Mouse (Mus musculus): ENCODE data around the gene P2ry1. TPM values are rescaled to one million over a fixed set of nuclear protein-coding genes. Genes with fewer than 3 reads are reported as not detected.

The P2ry1 gene
- polyA plus RNA-seq (2014; fragmentation: Nextera tagmentation; extraction: Ambion mirVana), result 3.8 and 3.9 TPM in 2 replicates

DNA sequence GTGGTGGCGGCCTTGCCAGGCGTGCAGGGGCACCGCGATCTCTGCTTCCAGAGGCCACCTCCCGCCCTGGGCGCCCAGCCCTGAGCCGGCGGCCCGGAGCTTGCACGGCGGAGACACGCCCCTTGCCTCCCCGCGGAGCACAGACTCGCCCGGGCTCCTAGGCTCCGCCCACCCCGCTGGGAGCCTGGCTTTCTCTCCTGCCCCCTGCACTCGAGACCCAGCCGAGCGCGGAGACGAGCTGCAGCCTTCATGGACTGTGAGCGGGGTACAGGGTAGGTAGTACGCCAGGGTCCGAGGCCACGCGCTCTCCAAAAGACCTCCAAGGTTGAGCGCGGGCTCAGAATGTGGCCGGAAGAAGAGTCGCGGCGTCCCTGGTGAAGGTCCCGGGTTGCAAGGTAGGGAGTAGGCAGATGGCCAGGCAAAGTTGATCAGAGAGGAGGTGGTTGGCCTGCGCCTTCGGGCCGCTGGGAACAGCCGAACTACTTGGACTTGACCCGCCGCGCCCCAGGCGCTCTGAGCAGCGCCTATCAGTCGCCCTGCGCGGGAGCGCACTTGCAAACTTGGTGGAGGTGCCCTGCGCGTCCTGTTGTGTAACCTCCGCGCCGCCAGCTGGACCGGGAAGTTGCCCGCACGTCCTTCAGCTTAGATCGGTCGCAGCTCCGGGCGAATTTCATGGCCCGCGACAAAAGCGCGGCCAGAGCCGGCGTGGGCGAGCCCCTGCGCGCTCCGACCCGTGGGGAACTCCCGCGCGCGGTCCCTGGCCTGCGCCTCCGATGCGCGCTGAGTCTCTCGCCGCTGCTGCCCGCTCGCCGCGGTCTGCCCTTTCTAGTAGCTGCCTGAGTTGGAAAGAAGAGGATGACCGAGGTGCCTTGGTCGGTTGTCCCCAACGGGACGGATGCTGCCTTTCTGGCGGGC is at the start of gene P2ry1:
TSS of gene P2ry1 (plus strand) at position 209 of the 915 bp plus-strand sequence.
- Histone ChIP-seq H3K4me1 (ENCODE audit: control insufficient read depth, insufficient read depth, low read length) (peaks cover 5% of the 10 kb centered on the region; the same call in 1 of the 2 replicates), H3K4me3 (ENCODE audit: low read depth, low read length) (peak within 1 kb of the TSS; percentile 59), H3K27me3 (ENCODE audit: control insufficient read depth, insufficient read depth, low read length) (peaks cover 7% of the 10 kb centered on the region; the same call in 1 of the 2 replicates), H3K4me2 (ENCODE audit: low read depth) (peak within 1 kb of the TSS; percentile 84), H3K9ac (ENCODE audit: low read length) (peak within 1 kb of the TSS; percentile 63), H3K9me3 (ENCODE audit: control insufficient read depth, low read length) (no peaks in the 10 kb centered on the region), H3K27ac (ENCODE audit: low read depth, low read length) (no peak within 1 kb of the TSS), H3K36me3 (ENCODE audit: control insufficient read depth, insufficient read depth, low read length) (no peaks in the 10 kb centered on the region)
- WGBS, result under 1% methylated on average over 90 of the region's 90 CpGs
- DNase-seq (ENCODE audit: low spot score), result peak; percentile 87
- ATAC-seq (ENCODE audit: insufficient read depth, low FRiP score, low TSS enrichment), result peak; percentile 97

GRCm38 (mm10) chr3:60953199-60953736 is 49.3 kb upstream of the P2ry1 start:
- no peak overlapping the region for H3K9ac ChIP-seq (ENCODE audit: low read length)
- no peaks in the 10 kb centered on the region for H3K27me3 ChIP-seq (ENCODE audit: control insufficient read depth, insufficient read depth, low read length)
- 77% methylated on average over 5 of the region's 5 CpGs for WGBS
- no peaks in the 10 kb centered on the region for H3K9me3 ChIP-seq (ENCODE audit: control insufficient read depth, low read length)
- no peak overlapping the region for H3K4me3 ChIP-seq (ENCODE audit: low read depth, low read length)
- ATAC-seq (ENCODE audit: insufficient read depth, low FRiP score, low TSS enrichment) (no peak), DNase-seq (ENCODE audit: low spot score) (no peak)
- no peak overlapping the region for H3K4me2 ChIP-seq (ENCODE audit: low read depth)
- H3K4me1 ChIP-seq (ENCODE audit: control insufficient read depth, insufficient read depth, low read length), result no peaks in the 10 kb centered on the region
- H3K36me3 ChIP-seq (ENCODE audit: control insufficient read depth, insufficient read depth, low read length), result no peaks in the 10 kb centered on the region
- no peak overlapping the region for H3K27ac ChIP-seq (ENCODE audit: low read depth, low read length)

GRCm38 (mm10) chr3:60954073-60954472 is 48.5 kb upstream of the P2ry1 start:
- ATAC-seq (ENCODE audit: insufficient read depth, low FRiP score, low TSS enrichment) (no peak), DNase-seq (ENCODE audit: low spot score) (no peak)
- Histone ChIP-seq H3K9me3 (ENCODE audit: control insufficient read depth, low read length) (no peaks in the 10 kb centered on the region), H3K27me3 (ENCODE audit: control insufficient read depth, insufficient read depth, low read length) (no peaks in the 10 kb centered on the region), H3K36me3 (ENCODE audit: control insufficient read depth, insufficient read depth, low read length) (no peaks in the 10 kb centered on the region), H3K9ac (ENCODE audit: low read length) (no peak overlapping the region), H3K4me1 (ENCODE audit: control insufficient read depth, insufficient read depth, low read length) (no peaks in the 10 kb centered on the region), H3K27ac (ENCODE audit: low read depth, low read length) (no peak overlapping the region), H3K4me2 (ENCODE audit: low read depth) (no peak overlapping the region), H3K4me3 (ENCODE audit: low read depth, low read length) (no peak overlapping the region)
- WGBS, result 79% methylated on average over 2 of the region's 2 CpGs

DNA sequence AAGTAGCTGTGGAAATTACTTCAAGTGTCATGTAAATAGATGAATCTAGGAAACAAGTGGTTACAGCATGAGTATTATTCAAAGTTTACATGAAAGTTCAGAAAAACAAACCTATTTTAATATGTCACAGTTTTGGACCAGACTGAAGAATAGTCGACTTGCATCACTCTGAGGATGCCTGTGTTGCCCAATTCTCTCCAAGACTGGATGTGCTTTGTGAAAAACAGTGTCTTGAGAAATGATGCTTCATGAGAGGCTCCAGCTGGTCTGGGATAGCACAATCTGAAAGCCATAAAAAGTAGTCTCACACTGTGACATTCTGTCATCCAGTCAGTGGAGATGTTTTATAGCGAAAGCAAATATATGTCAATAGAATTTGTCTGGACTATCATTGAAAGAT is 43.8 kb upstream of the P2ry1 start:
- 88% methylated on average over 2 of the region's 2 CpGs for WGBS
- Histone ChIP-seq H3K4me1 (ENCODE audit: control insufficient read depth, insufficient read depth, low read length) (no peaks in the 10 kb centered on the region), H3K9ac (ENCODE audit: low read length) (no peak overlapping the region), H3K36me3 (ENCODE audit: control insufficient read depth, insufficient read depth, low read length) (no peaks in the 10 kb centered on the region), H3K4me2 (ENCODE audit: low read depth) (no peak overlapping the region), H3K4me3 (ENCODE audit: low read depth, low read length) (no peak overlapping the region), H3K27ac (ENCODE audit: low read depth, low read length) (no peak overlapping the region), H3K9me3 (ENCODE audit: control insufficient read depth, low read length) (no peaks in the 10 kb centered on the region), H3K27me3 (ENCODE audit: control insufficient read depth, insufficient read depth, low read length) (no peaks in the 10 kb centered on the region)
- ATAC-seq (ENCODE audit: insufficient read depth, low FRiP score, low TSS enrichment) (no peak), DNase-seq (ENCODE audit: low spot score) (no peak)

DNA sequence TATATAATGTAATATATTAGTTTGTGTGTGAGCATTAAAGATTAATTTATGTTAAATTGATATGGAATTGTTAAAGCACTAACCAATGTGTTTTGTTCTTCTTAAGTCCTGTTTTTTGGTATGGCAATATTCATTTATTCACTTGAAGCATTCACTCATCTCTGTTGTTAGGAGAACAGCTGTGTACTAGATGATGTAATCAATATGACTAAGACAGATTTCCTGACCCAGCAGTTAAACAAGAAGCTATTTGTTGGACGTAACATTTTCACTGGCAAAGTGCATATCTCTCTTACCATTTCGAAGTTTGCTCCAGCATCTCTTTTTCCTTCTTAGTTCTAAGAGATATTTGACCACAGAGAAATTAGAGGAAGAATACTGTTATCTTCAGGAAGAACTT is 37.5 kb upstream of the P2ry1 start:
- no peak for DNase-seq (ENCODE audit: low spot score)
- ATAC-seq (ENCODE audit: insufficient read depth, low FRiP score, low TSS enrichment), result no peak
- Histone ChIP-seq H3K27me3 (ENCODE audit: control insufficient read depth, insufficient read depth, low read length) (no peaks in the 10 kb centered on the region), H3K36me3 (ENCODE audit: control insufficient read depth, insufficient read depth, low read length) (no peaks in the 10 kb centered on the region), H3K4me3 (ENCODE audit: low read depth, low read length) (no peak overlapping the region), H3K9me3 (ENCODE audit: control insufficient read depth, low read length) (no peaks in the 10 kb centered on the region), H3K4me1 (ENCODE audit: control insufficient read depth, insufficient read depth, low read length) (no peaks in the 10 kb centered on the region), H3K4me2 (ENCODE audit: low read depth) (no peak overlapping the region), H3K27ac (ENCODE audit: low read depth, low read length) (no peak overlapping the region), H3K9ac (ENCODE audit: low read length) (no peak overlapping the region)
- WGBS, result 88% methylated on average over 2 of the region's 2 CpGs

GRCm38 (mm10) chr3:60974944-60975343 is 27.7 kb upstream of the P2ry1 start:
- no peak overlapping the region for H3K4me2 ChIP-seq (ENCODE audit: low read depth)
- H3K9ac ChIP-seq (ENCODE audit: low read length), result no peak overlapping the region
- no peak overlapping the region for H3K27ac ChIP-seq (ENCODE audit: low read depth, low read length)
- H3K4me3 ChIP-seq (ENCODE audit: low read depth, low read length), result no peak overlapping the region
- no peaks in the 10 kb centered on the region for H3K9me3 ChIP-seq (ENCODE audit: control insufficient read depth, low read length)
- no peaks in the 10 kb centered on the region for H3K27me3 ChIP-seq (ENCODE audit: control insufficient read depth, insufficient read depth, low read length)
- DNase-seq (ENCODE audit: low spot score) (no peak), ATAC-seq (ENCODE audit: insufficient read depth, low FRiP score, low TSS enrichment) (no peak)
- 97% methylated on average over 1 of the region's 1 CpGs for WGBS
- no peaks in the 10 kb centered on the region for H3K4me1 ChIP-seq (ENCODE audit: control insufficient read depth, insufficient read depth, low read length)
- H3K36me3 ChIP-seq (ENCODE audit: control insufficient read depth, insufficient read depth, low read length), result no peaks in the 10 kb centered on the region

DNA sequence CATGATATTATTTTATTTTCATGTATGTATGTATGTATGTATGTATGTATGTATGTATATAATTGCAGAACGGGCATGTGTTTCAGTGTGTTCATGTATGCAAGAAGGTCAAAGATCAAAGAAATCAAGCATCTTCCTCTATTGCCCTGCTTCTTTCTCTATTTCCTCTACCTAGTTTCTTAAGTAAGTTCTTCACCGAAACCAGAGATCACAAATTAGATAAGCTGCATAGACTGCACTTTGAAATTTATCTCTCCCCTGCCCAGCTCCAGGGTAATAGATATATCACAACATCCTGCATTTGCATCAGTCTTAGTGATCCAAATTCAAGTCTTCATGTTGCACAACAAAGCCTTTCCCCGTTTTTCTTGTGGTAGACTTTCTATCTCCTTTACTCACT is 20.5 kb upstream of the P2ry1 start:
- no peaks in the 10 kb centered on the region for H3K9me3 ChIP-seq (ENCODE audit: control insufficient read depth, low read length)

DNA sequence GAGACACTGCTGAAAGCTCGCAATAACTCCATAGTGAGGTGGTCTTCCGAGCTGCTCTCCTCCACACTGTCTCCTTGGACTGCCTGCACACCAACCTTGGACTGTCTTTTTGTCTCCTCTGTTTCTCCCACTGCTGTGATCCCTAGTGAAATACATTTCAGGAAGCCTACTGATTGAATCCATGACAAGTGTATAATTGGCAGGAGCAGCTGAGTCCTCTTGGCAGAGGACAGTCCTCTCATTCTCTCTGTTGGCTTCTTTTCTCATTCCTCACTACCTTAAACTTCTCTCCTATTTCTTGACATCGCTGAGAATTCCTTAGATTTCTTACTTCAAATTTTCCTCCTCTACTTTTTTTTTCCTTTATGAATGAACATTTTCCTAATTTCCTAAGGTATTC is 4.5 kb upstream of the P2ry1 start:
- H3K27me3 ChIP-seq (ENCODE audit: control insufficient read depth, insufficient read depth, low read length), result no peaks in the 10 kb centered on the region
- 81% methylated on average over 3 of the region's 3 CpGs for WGBS
- H3K4me3 ChIP-seq (ENCODE audit: low read depth, low read length), result no peak overlapping the region
- no peak overlapping the region for H3K9ac ChIP-seq (ENCODE audit: low read length)
- H3K4me1 ChIP-seq (ENCODE audit: control insufficient read depth, insufficient read depth, low read length), result no peaks in the 10 kb centered on the region
- ATAC-seq (ENCODE audit: insufficient read depth, low FRiP score, low TSS enrichment), result no peak
- no peaks in the 10 kb centered on the region for H3K36me3 ChIP-seq (ENCODE audit: control insufficient read depth, insufficient read depth, low read length)
- no peaks in the 10 kb centered on the region for H3K9me3 ChIP-seq (ENCODE audit: control insufficient read depth, low read length)
- no peak for DNase-seq (ENCODE audit: low spot score)
- H3K27ac ChIP-seq (ENCODE audit: low read depth, low read length), result no peak overlapping the region
- no peak overlapping the region for H3K4me2 ChIP-seq (ENCODE audit: low read depth)

More for the DNA sequence above, 20.5 kb upstream of the P2ry1 start:
- H3K36me3 ChIP-seq (ENCODE audit: control insufficient read depth, insufficient read depth, low read length), result no peaks in the 10 kb centered on the region
- H3K27ac ChIP-seq (ENCODE audit: low read depth, low read length), result no peak overlapping the region
- WGBS, result 92% methylated on average over 3 of the region's 3 CpGs
- DNase-seq (ENCODE audit: low spot score), result no peak
- no peak overlapping the region for H3K4me2 ChIP-seq (ENCODE audit: low read depth)
- H3K4me1 ChIP-seq (ENCODE audit: control insufficient read depth, insufficient read depth, low read length), result no peaks in the 10 kb centered on the region
- ATAC-seq (ENCODE audit: insufficient read depth, low FRiP score, low TSS enrichment), result no peak
- no peak overlapping the region for H3K9ac ChIP-seq (ENCODE audit: low read length)
- H3K27me3 ChIP-seq (ENCODE audit: control insufficient read depth, insufficient read depth, low read length), result no peaks in the 10 kb centered on the region
- H3K4me3 ChIP-seq (ENCODE audit: low read depth, low read length), result no peak overlapping the region

DNA sequence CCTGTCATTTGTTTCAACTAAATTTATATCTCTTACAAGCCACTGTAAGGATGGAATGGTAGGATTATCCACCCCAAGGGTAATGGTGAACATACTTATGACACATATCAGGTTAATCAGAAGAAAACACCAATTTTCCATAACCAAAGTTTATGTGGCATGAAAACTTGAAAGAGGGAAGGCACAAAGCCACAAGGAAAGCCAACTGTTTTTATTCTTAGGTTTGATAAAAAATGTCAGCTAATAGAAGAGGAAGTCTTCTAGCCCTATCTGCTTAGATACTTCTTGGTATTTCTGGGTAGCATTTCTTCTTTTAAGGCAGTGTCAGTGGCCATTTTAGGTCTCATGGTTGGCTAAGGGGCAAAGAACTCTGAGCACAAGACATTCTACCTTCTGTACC is 2.9 kb upstream of the P2ry1 start:
- H3K27me3 ChIP-seq (ENCODE audit: control insufficient read depth, insufficient read depth, low read length), result peaks cover 7% of the 10 kb centered on the region; the same call in 1 of the 2 replicates

More for the DNA sequence above, 2.9 kb upstream of the P2ry1 start:
- Histone ChIP-seq H3K27ac (ENCODE audit: low read depth, low read length) (no peak overlapping the region), H3K9me3 (ENCODE audit: control insufficient read depth, low read length) (no peaks in the 10 kb centered on the region), H3K9ac (ENCODE audit: low read length) (no peak overlapping the region), H3K4me2 (ENCODE audit: low read depth) (no peak overlapping the region), H3K36me3 (ENCODE audit: control insufficient read depth, insufficient read depth, low read length) (no peaks in the 10 kb centered on the region), H3K4me3 (ENCODE audit: low read depth, low read length) (no peak overlapping the region), H3K4me1 (ENCODE audit: control insufficient read depth, insufficient read depth, low read length) (peaks cover 5% of the 10 kb centered on the region; the same call in 1 of the 2 replicates)
- ATAC-seq (ENCODE audit: insufficient read depth, low FRiP score, low TSS enrichment) (no peak), DNase-seq (ENCODE audit: low spot score) (no peak)

Data from neural tube, embryonic 11.5 days (tissue).